Mouse (Mus musculus) bone marrow, adult 2 months (tissue): ENCODE data around the gene Tead4. TPM values are rescaled to one million over a fixed set of nuclear protein-coding genes. Genes with fewer than 3 reads are reported as not detected.
"Not testable (repeated sequence)": the region's sequence is repeated elsewhere in the genome, so short reads cannot be mapped to it uniquely, and the experiment has no call there.

ENCODE experiments used
- H3K27ac ChIP-seq: fragments of 200-500 bp; 2 replicates; pipeline ENCODE4 v1.5.1; 2012; ENCODE audit warnings: low read depth, mild to moderate bottlenecking, control low read depth, inconsistent platforms, low read length; ENCODE audit not compliant: control insufficient read depth, poor library complexity, insufficient read depth
- H3K4me1 ChIP-seq: fragments of 200-500 bp; 2 replicates; pipeline ENCODE4 v1.6.1; 2011; ENCODE audit warnings: low read length; ENCODE audit not compliant: control insufficient read depth, insufficient read depth
- H3K4me3 ChIP-seq: fragments of 200-500 bp; replicated peaks from 2 replicates; pipeline ENCODE3; 2011; ENCODE audit warnings: mild to moderate bottlenecking, low read depth, low read length, control low read depth; ENCODE audit not compliant: control insufficient read depth
- CTCF ChIP-seq: fragments of 200-500 bp; IDR thresholded peaks from 2 replicates; pipeline ENCODE4 v1.5.1; 2011; ENCODE audit warnings: low read length, control low read depth; ENCODE audit not compliant: control insufficient read depth, insufficient read depth
- POLR2A ChIP-seq: fragments of 200-500 bp; IDR thresholded peaks from 2 replicates; pipeline ENCODE4 v1.6.1; 2011; ENCODE audit warnings: low read depth, mild to moderate bottlenecking, control low read depth, low read length, borderline replicate concordance; ENCODE audit not compliant: control insufficient read depth
- WGBS: fragments of 180-500 bp; shearing (Covaris S2); methylation state at CpG from one replicate; pipeline ENCODE4 v1.1.7; 2018; 5-methylcytosine and 5-hydroxymethylcytosine counted together
- polyA plus RNA-seq: library from polyadenylated mRNA; stranded (reverse); fragments of >200 nt; gene quantifications from 2 replicates; pipeline ENCODE4 v1.2.4, GENCODE M21; 2011; ENCODE audit warnings: low replicate concordance; ENCODE audit not compliant: missing spikeins, insufficient read depth, insufficient read length

Tead4 gene
- polyA plus RNA-seq, 1 experiment, result 0.65 TPM

GRCm38 (mm10) chr6:128225009-128225845 lies 75.4 kb downstream of the Tead4 start:
- no peak overlapping the region for H3K27ac ChIP-seq
- 85% methylated on average over 4 of the region's 4 CpGs for WGBS
- no peak for TF ChIP-seq POLR2A
- TF ChIP-seq CTCF, result no peak

GRCm38 (mm10) chr6:128223159-128223558 lies 77.5 kb downstream of the Tead4 start:
- Histone ChIP-seq H3K27ac (no peak overlapping the region), H3K4me1 (no peaks in the 10 kb centered on the region), H3K4me3 (no peak overlapping the region)
- TF ChIP-seq CTCF, result no peak
- no peak for TF ChIP-seq POLR2A

More at GRCm38 (mm10) chr6:128225009-128225845, 75.4 kb downstream of the Tead4 start:
- no peaks in the 10 kb centered on the region for H3K4me1 ChIP-seq
- no peak overlapping the region for H3K4me3 ChIP-seq

DNA sequence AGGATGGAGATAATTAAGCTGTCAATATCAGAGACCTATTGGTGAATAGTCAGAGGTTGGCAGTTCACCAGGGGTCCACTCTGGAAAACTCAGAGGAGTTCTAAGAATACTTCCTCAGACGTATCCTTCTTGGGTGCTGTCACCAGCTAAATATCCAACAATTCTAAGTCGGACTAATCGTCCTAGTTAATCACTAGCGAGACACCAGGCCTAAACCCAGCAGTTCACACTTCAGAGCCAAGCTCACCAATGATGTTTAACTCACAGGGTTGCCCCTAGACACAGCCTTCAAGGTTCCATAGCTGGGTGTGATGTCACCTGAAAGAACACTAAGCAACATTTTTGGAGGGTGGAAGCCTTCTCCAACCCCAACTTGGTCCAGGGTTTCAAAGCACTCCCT lies 85.6 kb downstream of the Tead4 start:
- not testable (repeated sequence) for H3K4me1 ChIP-seq, H3K4me3 ChIP-seq, H3K27ac ChIP-seq
- 81% methylated on average over 4 of the region's 4 CpGs for WGBS

DNA sequence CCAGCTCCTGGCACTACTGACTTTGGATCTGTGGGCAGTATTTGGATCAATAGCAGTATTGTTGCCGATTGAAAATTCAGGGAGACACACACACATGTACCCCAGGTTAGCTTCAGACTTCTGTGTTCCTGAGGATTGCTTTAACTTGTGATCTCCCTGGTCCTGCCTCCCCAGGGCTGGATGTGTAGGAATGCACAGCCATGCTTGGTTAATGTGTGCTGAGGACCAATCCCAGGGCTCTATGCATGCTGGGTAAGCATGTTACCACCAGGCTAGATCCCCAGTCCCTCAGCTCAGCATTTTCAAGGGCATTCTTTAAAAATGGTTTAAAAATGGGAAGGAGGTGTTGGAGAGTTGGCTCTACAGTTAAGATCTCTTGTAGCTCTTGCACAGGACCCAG lies 91.4 kb downstream of the Tead4 start:
- not testable (repeated sequence) for H3K4me3 ChIP-seq, H3K27ac ChIP-seq, H3K4me1 ChIP-seq
- 77% methylated on average over 1 of the region's 1 CpGs for WGBS

GRCm38 (mm10) chr6:128208491-128209170 lies 92.0 kb downstream of the Tead4 start:
- WGBS, result 86% methylated on average over 8 of the region's 8 CpGs

DNA sequence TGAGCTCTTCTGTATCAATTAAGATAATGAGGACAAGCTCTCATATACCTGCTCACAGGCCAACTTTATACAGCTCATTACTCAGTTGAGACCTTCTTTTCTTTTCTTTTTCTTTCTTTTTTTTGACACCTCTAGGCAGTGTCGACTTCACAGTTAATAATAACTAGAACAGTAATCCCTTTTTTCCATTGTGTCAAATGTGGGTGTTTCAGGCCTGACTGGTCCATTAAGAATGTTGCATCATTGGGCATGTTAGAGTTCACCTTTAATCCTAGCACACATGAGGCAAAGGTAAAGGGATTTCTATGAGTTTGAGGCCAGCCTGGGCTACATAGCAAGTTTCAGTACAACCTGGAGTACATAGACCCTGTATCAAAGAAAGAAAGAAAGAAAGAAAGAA lies 97.1 kb downstream of the Tead4 start:
- no peaks in the 10 kb centered on the region; the same call in 1 of the 2 replicates for H3K4me1 ChIP-seq
- H3K4me3 ChIP-seq, result no peak overlapping the region
- no peak overlapping the region for H3K27ac ChIP-seq
- WGBS, result 73% methylated on average over 1 of the region's 1 CpGs
- no peak for TF ChIP-seq POLR2A
- TF ChIP-seq CTCF, result no peak

More at GRCm38 (mm10) chr6:128208491-128209170, 92.0 kb downstream of the Tead4 start:
- Histone ChIP-seq H3K27ac (no peak overlapping the region), H3K4me1 (no peaks in the 10 kb centered on the region), H3K4me3 (no peak overlapping the region)
- TF ChIP-seq CTCF (no peak), POLR2A (no peak)

DNA sequence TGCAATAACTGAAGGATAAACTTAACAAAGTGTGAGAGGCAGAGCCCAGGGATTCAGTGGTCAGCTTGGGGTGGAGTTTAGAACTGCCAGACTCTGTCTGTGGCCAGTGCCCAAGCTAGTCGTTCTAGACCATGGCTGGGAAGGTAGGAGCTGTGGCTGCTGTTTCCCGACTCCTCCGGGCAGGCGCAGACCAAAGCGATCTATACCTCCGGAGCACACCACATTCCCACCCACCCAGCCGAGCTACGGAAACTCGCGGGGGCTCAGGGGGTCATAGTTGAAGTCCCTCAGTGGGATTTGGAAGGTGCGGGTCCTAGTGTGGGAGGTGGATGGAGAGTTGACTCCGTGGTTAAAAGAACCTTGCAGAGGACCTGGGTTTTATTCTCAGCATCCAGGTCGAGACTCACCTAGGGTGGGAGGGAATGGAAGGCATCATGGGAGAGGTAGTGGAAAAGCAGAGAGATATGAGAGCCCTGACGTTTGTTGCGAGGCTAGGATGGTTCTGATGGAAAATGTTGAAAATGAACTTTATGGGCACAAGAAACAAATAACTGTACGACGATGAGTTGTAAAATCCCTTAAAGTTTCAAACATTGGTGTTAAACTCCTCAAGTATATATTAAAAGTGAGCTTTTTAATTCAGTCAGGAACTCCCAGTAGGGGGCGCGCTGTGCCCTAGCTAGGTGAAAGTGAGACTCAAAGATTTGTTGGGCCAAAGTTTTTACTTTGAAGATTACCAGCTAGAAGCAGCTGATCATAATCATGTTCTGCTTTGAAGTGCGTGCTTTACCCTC lies 99.6 kb downstream of the Tead4 start:
- no peak for TF ChIP-seq POLR2A
- TF ChIP-seq CTCF, result peak; percentile 38; the same call in 1 of the 2 replicates
- H3K4me3 ChIP-seq, result peak overlapping the region; percentile 67
- no peaks in the 10 kb centered on the region; the same call in 1 of the 2 replicates for H3K4me1 ChIP-seq
- WGBS, result 2% methylated on average over 20 of the region's 20 CpGs
- H3K27ac ChIP-seq, result no peak overlapping the region

GRCm38 (mm10) chr6:128200116-128200846 lies 100.3 kb downstream of the Tead4 start:
- under 1% methylated on average over 54 of the region's 54 CpGs for WGBS
- H3K4me1 ChIP-seq, result no peaks in the 10 kb centered on the region; the same call in 1 of the 2 replicates
- peak overlapping the region; percentile 67 for H3K4me3 ChIP-seq
- no peak for TF ChIP-seq CTCF
- peak; percentile 42; the same call in 1 of the 2 replicates for TF ChIP-seq POLR2A
- H3K27ac ChIP-seq, result no peak overlapping the region
